Mouse (Mus musculus) ES-Bruce4 (cell line): ENCODE data around the gene Sult1c1. TPM values are rescaled to one million over a fixed set of nuclear protein-coding genes. Genes with fewer than 3 reads are reported as not detected.

Experiments
- H3K27ac ChIP-seq: 2 replicates; pipeline ENCODE4 v1.5.1; 2012; ENCODE audit warnings: low read length, inconsistent platforms; ENCODE audit not compliant: insufficient read depth
- H3K27me3 ChIP-seq: 2 replicates; pipeline ENCODE4 v1.6.1; 2012; ENCODE audit warnings: mild to moderate bottlenecking, low read length, inconsistent platforms; ENCODE audit not compliant: control insufficient read depth, poor library complexity, insufficient read depth, severe bottlenecking
- H3K36me3 ChIP-seq: 2 replicates; pipeline ENCODE4 v1.6.1; 2012; ENCODE audit warnings: inconsistent platforms, mild to moderate bottlenecking, low read length, moderate library complexity; ENCODE audit not compliant: control insufficient read depth, poor library complexity, insufficient read depth, severe bottlenecking
- H3K4me1 ChIP-seq: one replicate; pipeline ENCODE4 v1.8.1; 2011; ENCODE audit warnings: low read length; ENCODE audit not compliant: control insufficient read depth, insufficient read depth
- H3K4me3 ChIP-seq: 2 replicates; pipeline ENCODE4 v1.5.1; 2011; ENCODE audit warnings: low read depth, mild to moderate bottlenecking, low read length
- H3K9ac ChIP-seq: 2 replicates; pipeline ENCODE4 v1.6.1; 2012; ENCODE audit warnings: low read depth, mild to moderate bottlenecking, inconsistent platforms; ENCODE audit not compliant: poor library complexity, severe bottlenecking
- H3K9me3 ChIP-seq: replicated peaks from 2 replicates; pipeline ENCODE4 v1.6.1; 2012; ENCODE audit warnings: mild to moderate bottlenecking, low read length, inconsistent platforms; ENCODE audit not compliant: control insufficient read depth, poor library complexity, insufficient read depth, severe bottlenecking
- CTCF ChIP-seq: IDR thresholded peaks from one replicate; pipeline ENCODE4 v1.8.1; 2011; ENCODE audit warnings: low read depth, low read length
- EP300 ChIP-seq: IDR thresholded peaks from 2 replicates; pipeline ENCODE4 v1.6.1; 2011; ENCODE audit warnings: low read depth, low read length; ENCODE audit not compliant: insufficient read depth
- POLR2A ChIP-seq: IDR thresholded peaks from one replicate; pipeline ENCODE4 v1.8.1; 2011; ENCODE audit warnings: low read length; ENCODE audit not compliant: insufficient read depth
- polyA plus RNA-seq: library from polyadenylated mRNA; stranded (reverse); fragments of >200 nt; gene quantifications from 2 replicates; pipeline ENCODE4 v1.2.4, GENCODE M21; 2011; ENCODE audit warnings: low read depth; ENCODE audit not compliant: missing spikeins, insufficient read depth, insufficient read length

Sult1c1 gene
- polyA plus RNA-seq, 1 experiment: not detected

DNA sequence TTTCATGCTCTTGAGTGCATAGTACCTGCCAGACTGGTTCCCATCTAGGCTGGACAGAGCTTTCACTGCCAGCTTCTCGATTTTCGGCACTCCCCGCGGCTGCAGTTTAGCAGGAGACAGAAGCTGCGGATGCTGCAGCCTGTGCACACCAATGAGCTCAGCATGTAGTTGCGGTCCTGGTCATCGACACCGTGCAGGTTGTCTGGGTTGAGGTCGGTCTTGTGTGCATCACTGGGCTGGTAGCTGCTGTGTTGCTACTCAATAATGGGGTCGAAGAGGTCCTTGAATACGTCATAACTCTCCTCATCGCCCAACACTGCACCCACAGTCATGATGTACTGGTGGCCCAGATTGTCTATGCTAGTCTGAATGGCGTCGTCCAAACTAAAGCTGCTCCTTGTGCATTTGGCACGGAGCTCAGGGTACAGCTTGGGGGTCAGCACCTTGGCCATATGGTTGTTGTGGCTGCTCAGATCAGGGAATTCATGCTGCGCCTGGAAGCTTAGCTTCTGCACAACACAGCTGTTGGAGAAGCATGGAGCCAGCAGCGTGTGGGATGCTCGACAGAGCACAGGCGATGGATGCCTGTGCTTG lies 48.8 kb downstream of the Sult1c1 start:
- Histone ChIP-seq H3K9ac (no peak overlapping the region), H3K4me3 (no peak overlapping the region), H3K27me3 (no peaks in the 10 kb centered on the region), H3K27ac (no peak overlapping the region), H3K9me3 (no peaks in the 10 kb centered on the region), H3K36me3 (no peaks in the 10 kb centered on the region), H3K4me1 (no peaks in the 10 kb centered on the region)
- TF ChIP-seq CTCF (no peak), EP300 (no peak)

DNA sequence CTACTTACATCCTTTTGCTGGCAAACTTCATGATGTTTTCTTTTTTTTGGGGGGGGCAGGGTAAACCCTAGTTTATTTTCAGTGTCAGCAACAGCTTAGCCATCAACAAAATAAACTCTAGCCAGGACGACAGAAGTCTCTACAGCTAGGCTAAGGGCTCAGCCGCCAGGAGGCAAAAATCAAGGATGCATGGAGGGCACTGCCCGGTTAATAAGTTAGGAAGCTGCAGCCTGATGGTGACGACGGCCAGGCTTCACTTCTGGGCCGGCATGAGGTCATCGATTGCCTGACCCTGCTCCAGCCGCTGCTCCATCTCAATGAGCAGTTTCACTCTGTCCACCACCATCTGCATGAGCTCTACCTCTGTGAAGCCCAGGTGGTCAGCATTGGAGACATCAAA lies 49.7 kb downstream of the Sult1c1 start:
- Histone ChIP-seq H3K9ac (no peak overlapping the region), H3K27ac (no peak overlapping the region), H3K4me1 (no peaks in the 10 kb centered on the region), H3K9me3 (no peaks in the 10 kb centered on the region), H3K36me3 (no peaks in the 10 kb centered on the region), H3K27me3 (no peaks in the 10 kb centered on the region), H3K4me3 (no peak overlapping the region)
- TF ChIP-seq POLR2A (no peak), CTCF (no peak), EP300 (no peak)

Other genes starting within 250 kb of the Sult1c1 start
- gene Sult1c2, start 144.3 kb downstream of the Sult1c1 start, polyA plus RNA-seq: not detected in 2 replicates